Mouse (Mus musculus): Measurements from ENCODE around the gene Gm20388.

Gene Gm20388

DNA sequence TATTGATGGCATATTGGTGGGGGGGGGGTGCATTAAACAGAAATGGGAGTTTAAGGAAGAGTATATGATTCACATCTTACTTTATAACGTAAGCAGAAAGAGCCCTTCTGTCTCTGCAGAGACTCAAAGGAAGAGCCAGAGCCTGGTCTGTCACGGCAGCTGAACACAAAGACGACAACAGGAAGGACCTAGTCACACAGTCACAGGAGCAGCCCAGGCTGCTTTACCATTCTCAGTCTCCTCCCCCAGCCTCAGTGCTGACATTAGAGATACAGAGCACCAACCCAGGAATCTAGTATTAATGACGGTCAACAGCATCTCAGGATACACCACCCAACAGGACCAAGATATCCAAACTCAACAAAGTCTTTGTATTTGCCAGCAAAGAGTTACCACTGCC is 3027.9 kb downstream of the Gm20388 start:
- peak; percentile 74 for DNase-seq (ENCODE audit: low read depth, low spot score)

DNA sequence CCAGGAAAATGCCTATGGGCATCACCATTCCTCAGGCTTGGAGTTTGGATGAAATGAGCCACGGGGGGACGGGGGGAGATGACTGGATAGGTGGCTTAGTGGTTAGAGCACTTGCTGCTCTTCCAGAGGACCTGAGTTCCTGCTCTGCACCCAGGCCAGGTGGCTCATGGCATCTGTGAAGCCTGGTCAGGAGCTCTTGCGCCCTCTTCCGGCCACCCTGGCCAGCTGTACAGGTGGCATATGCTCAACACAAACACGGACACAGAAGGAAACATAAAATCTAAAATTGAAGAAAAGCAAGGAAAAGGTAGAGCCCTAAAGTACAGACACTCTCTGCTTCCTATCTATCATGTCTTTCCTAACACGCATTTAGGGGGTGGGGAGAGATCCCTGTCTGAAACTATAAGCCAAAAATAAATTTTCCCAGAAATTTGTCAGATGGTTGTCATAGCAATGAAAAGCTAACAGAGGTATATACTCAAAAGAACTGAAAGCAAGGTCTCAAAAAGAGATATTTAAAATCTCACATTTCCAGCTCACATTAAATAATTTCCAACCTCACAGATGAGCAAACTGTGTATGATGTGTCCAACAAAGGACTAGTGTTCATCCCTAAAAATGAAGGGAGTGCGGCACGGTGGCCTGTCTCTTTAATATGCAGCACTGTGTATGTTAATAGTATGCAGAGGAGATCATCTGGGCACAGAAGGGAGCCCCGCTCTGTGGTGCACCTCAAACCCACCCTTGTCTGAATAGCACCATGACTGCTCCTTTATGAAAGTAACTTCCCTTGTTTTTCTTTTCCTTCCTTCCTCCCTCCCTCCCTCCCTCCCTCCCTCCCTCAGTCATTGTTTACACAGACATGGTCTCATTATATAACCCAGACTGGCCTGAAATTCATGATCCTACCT is 3032.4 kb downstream of the Gm20388 start:
- DNase-seq (ENCODE audit: low read depth, low spot score) = peak; percentile 39

DNA sequence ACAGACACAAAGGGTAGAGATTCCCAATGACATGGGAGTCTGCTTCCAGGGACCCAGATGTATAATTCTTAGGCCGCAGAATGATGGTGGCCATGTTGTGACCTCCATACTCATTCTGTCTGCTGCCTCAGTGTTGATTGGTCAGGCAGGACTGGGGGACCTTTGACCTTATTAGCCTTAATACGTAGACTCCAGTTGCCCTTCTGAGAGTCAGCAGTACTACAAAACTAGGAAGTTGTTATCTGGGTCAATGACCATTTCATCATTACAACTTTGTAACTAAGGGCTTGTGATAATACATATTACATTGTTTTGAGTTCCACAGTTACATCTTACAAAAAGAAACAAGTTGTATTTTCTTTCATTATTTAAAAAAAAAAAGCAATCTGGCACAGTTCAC is 3035.1 kb downstream of the Gm20388 start:
- no peak for DNase-seq (ENCODE audit: low read depth, low spot score)

DNA sequence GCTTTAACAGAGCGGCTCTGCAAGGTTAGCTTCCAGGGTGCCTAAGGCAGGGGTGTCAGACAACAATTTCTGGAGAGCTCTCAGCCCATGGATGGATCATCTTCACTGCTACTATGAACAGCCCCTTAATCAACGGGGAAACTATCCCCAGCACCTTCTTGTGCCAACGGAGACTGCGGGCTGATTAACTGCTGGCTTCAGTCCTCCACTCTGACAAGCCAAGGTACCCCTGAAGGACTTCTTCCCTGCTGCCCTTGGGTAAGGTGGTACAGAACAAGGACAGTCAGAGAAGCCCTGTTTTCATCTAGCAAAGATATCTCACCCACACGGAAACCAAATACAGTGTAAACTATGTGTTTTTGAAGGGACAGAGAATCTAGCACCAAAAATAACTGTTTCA is 3039.1 kb downstream of the Gm20388 start:
- DNase-seq (ENCODE audit: low read depth, low spot score) = no peak

DNA sequence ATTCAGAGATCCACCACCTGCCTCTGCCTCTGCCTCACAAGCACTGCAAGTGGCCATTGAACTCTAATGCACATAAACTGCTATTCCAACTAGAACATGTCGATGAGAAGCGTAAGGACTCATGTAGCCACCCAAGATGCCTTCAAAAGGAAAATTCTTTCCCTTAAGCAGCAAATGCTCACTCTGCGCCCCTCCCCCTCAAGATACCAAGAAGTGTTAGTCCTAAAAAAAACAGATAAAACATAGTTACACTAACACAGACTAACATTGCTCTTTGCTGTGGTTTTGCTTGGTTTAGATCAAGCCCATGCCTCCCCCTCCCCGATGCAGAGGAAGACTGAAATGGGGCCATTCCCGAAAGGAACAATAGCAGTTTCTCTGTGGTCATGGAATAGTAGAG is 3040.8 kb downstream of the Gm20388 start:
- peak; percentile 49 for DNase-seq (ENCODE audit: low read depth, low spot score)

DNA sequence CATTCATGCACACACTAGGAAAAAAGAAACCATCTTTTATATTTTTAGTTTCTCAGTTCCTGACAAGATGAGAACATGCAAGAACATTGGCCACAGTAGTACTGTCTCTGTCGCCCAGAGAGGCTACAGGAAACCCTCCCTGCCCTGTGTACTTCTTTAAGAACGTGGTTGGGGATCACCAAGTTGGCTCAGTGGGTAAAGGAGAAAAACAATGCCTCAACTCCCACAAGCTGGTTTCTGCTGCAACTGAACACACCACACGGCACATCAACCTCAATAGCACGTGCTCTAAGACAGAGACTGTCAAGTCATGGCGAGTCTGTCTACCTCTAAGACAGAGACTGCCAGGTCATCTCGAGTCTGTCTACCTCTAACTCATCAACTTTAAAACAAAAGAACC is 3042.4 kb downstream of the Gm20388 start:
- DNase-seq (ENCODE audit: low read depth, low spot score) = peak; percentile 68

DNA sequence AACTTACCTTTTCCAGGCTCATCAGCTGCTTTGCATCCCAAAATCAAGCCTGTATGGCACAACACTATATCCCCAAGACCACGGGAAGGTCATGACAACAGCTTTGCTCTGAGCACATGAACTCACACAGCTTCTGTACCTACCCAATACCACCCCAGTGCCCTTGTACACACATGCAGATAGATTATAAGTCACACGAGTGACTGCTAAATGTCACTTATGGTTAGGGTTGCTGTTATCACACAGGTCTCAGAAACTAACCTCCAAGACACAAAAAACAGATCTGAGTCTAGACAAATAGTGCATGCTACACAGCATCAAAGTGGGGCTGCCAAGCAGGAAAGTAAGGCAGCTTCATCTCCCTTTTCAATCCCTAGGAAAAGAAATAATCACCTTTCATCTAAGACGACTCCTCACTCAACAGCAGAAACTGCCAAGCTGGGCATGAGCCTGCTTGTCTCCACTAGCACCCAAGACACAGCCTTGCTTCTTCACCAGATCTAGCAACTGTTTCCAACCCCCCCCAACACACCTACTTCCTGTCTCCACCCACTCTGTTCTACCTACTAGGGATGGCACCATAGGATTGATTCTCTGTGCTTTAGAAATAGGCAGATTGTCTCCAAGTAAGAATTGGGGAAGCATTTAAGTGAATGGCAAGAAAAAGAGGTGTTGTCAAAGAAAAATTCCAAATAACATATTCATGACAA is 3043.6 kb downstream of the Gm20388 start:
- peak; percentile 60 for DNase-seq (ENCODE audit: low read depth, low spot score)

DNA sequence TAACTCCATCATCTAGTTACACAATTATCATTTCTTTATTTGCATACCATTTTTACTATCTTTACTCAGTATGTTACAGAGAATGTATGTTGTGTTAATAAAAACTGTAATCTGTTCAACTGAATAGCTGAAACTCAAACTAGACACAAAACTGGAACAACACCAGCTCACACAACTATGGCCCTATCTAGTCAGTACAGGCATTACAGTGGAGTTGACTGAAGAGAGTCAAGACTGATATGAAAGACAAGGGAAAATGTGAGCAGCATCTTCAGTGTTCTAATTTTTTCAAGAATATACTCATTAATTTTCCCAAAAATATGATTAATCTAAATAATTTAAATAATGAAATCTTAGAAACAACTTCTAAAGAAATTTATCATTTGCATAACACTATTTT is 3044.6 kb downstream of the Gm20388 start:
- DNase-seq (ENCODE audit: low read depth, low spot score) = no peak

DNA sequence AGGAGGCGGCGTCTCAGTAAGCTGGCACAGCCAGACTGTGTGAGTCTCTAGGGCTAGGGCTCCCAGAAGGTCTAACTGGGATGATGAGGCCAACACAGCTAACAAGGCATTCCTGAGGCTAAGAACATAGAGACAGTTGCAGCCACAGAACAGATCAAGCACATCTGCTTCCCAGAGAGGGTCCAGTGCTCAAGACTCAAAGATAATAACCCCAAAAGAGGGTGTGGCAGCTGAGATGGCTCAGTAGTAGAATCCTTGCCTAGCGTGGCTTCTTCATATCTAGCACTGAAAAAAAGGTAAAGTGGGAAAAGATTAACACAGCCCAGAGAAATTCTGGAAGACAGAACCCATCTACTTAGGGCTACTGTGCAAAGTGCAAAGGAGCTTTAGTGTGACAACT is 3045.4 kb downstream of the Gm20388 start:
- DNase-seq (ENCODE audit: low read depth, low spot score) = no peak

DNA sequence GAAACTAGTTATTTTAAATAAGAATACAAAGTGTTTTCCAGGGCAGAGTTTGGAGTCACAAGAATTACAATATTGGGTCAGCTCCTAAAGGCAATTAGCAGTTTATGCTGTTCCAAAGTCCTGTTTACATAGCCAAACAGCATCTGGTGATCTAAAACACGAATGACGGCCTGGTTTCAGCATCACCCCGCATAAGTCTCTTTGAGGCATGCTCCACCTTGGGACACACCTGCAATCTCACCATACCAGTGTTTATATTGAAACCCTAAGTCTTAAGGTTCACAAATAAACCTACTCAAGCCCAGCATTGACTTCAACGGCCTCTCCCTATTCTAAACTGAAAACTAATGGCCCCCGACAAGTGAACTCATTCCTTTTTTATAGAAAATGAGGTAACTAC is 3049.7 kb downstream of the Gm20388 start:
- DNase-seq (ENCODE audit: low read depth, low spot score) = no peak

DNA sequence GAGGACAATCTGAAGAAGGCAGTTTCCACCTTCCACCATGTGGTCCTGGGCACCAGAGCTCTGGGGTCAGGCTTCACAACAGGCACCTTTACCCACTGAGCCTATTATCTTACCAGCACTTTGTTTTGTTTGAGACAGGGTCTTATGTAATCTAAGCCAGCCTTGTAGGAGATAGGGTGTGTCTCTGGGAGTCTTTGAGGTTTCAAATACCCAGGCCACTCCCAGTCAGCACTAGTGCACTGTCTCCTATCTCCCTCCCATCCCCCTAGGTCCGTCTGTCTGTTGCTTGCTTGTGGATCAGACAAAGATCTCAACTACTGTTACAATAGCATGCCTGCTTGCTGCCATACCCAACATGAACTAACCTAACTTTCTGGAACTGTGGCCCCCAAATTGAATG is 3050.3 kb downstream of the Gm20388 start:
- DNase-seq (ENCODE audit: low read depth, low spot score) = no peak

DNA sequence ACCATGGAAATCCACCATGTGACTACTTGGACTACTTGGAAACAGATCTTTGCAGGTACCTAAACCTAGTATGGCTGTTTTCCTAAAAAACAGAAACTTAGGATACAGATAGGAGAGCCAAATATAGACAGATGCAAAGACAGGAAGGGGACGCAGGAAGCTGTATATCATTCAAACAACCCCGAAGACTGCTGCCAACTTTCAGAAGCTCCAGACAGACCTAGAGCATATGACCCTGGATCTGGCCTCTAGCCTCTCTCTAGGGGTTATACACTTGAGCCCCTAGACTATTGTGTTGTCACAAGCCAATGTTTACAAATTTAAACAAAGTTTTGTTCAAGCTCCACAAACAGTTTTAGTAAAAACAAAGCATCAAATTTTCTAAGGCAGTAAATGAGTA is 3050.8 kb downstream of the Gm20388 start:
- no peak for DNase-seq (ENCODE audit: low read depth, low spot score)

DNA sequence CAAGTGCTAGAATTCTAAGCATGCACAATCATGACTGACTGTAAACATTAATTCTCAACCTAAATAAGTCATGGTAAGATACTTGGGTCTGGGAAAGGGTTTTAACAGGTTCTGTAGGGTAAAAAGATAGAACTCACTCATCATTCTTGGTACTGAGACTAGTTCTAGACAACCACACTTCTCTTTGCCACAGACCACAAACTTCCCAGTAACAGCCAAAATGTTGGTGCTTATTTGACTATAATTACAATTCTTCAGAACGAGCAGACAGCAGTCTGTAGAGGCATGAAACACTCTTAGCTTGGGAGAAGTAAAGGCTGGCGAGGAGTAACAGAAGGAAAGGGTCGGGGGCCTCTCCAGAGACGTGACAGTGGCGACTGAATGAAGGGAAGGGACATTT is 3051.4 kb downstream of the Gm20388 start:
- DNase-seq (ENCODE audit: low read depth, low spot score) = no peak

DNA sequence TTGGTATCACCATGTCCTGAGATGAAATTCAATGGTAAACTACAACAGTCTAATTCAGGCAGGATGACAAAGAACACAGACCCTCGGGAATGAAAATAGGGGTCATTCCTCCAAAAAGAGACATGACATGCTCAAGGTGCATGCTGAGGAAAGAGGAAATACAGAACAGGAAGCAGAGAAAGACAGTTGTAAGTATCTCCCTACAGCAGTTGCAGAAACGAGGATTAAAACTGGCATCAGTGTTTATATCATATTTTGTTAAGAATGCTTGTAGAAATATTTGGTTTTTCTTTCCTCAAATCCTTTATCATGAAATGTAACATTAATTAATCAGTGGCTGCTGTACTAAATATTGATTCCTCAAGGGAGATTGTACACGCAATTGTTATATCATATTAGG is 3056.0 kb downstream of the Gm20388 start:
- no peak for DNase-seq (ENCODE audit: low read depth, low spot score)

DNA sequence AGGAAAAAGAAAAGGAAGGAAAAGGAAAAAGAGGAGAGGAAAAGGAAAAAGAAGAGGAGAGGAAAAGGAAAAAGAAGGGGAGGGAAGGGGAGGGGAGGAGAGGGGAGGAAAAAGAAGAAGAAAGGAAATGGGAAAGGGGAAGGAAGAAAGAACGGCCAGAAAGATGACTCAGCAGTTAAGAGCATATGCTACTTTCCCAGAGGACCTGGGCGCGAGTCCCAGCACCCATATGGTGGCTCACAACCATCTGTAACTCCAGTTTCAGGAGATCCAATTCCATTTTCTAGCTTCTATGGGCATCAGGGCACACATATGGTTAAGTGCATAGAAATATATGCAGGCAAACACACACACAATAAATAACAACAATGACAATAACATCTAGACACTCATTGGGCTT is 3057.5 kb downstream of the Gm20388 start:
- DNase-seq (ENCODE audit: low read depth, low spot score) = no peak

DNA sequence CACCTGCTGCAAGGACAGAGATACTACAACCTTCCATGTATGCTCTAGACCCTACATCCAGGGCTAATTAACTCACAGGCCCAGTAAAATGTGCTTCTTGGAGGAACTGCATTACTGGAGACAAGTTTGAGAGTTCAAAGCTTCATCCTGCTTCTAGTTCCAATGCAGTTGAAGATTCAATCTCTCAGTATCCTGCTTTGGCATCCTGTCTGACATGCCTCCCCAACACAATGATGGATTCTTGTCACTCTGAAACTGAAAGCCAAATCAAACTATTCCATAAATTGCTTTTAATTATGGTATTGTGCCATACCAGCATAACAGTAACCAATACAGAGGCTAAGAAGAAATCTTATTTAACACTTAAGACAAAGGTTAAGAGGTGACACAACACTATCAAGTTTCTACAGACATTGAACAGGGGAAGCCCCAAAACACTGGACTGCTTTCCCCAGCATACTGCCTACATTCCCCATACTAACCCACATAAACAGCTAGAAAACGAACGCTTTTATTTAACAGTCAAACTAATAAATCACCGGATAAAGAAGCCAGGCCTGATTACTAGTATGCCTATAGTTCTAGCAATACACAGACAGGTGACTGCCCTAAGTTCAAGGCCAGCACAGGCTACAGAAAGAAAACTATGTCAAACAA is 3059.5 kb downstream of the Gm20388 start:
- DNase-seq (ENCODE audit: low read depth, low spot score) = no peak

DNA sequence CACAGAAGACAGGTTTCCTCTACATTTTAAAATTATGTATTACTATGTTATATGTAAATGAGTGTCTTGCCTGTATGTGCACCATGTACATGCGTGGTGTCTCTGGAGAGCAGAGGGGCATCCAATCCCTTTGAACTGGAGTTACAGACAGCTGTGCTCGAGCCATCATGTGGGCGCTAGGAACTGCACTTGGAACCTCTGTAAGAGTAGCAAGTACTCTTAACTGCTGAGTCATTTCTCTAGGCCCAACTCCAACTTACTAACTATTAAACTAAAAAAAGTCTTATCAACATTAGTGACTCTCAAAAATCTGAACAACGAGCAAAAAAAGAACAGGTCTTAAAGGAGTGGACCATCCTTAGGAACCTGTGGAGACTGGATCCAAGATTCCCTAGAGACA is 3065.4 kb downstream of the Gm20388 start:
- no peak for DNase-seq (ENCODE audit: low read depth, low spot score)

DNA sequence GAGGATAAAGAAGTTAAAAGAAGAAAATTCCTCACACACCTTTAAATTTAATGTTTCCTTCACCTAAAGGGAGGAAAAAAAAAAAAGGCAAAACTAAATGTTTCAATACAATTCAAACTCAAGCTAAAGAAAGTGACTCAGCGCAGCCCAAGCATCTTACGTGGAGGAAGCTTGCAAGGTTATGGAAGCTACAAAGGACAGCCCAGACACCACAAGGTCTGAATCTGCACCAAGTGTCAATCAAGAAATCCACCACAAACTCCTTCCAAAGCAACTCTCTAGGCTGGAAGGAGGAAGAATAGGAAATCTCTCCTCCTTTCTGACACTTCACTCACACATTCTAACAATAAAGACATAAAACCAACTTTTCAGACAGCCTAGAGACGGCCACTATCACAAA is 3068.8 kb downstream of the Gm20388 start:
- no peak for DNase-seq (ENCODE audit: low read depth, low spot score)

DNA sequence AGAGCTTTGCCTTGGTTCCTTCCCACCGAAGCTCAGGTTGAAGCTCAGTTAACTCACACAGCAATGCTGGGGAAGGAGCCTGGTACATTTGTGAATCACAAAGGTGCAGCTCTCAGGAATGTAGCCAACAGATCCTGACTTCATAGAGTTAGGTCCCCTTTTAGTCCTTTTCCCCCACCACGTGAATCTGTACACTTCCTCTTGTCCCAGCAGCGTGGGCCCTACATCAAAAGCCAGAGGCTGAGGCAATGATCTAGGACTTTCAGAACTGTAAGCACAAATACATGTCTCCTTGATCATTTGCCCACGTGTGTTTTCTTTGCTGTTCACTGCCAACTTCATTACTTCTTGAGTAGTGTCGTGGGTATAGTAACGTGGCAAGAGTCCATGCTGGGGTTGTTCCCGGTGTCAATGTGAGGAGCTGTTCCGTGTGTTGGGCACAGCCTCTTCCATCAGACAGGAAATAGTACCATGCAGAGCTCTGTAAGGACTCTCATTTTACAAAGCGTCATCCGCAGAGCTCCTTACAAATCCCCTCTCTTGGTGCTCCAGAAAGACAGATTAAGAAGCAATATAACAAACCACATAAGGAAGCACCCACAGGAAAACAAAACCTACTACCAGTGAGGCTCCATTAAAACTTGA is 3069.3 kb downstream of the Gm20388 start:
- DNase-seq (ENCODE audit: low read depth, low spot score) = peak; percentile 43

DNA sequence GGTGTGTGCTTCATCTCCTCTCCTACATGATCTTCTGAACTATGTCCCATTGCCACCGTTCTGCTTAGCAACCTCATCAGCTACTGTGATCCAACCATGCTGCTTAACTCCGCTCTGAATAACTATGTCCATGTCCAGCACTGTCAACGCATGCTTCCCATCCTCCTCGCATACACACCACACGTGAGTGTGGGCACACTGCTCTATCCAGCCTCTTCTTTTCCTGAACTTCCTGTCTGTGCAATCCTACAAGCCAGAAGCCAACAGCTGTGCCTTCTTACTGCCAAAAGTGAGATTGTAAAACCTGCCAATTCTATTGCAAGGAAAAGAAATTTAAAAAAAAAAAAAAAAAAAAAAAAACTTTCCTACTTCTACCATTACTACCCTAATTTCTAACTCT is 3071.0 kb downstream of the Gm20388 start:
- DNase-seq (ENCODE audit: low read depth, low spot score) = no peak

DNA sequence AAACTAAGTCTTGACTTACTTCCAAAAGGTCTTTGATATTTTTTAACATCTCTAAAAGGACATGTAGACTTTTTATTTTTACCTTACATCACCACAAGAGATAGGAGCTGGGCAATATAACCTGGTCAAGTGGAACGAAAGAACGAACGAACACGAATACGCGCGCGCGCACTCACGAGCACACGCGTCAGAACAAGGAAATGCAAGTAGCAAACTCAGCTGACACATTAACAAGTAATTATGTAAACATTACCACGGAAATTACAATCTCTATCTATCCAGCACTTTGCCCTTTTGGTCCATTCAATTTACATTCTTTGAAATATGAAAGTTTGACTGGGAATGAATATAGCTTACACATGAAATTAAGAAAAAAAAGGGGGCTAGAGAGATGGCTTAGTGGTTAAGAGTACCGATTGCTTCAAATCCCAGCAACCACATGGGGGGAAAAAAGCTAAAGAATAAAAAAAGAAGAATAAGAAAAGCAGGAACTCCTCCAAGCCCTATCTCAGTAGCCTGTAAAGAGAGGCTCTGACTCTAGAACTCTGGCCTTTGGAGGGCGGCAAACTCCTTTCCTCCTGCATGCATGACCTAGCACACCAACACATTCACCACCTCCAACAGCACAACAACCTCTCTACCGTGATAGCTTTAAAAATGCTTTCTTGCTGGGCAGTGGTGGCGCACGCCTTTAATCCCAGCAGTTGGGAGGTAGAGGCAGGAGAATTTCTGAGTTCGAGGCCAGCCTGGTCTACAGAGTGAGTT is 3072.7 kb downstream of the Gm20388 start:
- DNase-seq (ENCODE audit: low read depth, low spot score) = no peak

All from CD4-positive helper T cell, adult 2 months (primary cell).